Mouse (Mus musculus) liver, adult 2 months (tissue): Measurements from ENCODE around the gene Dazap2. TPM values are rescaled to one million over a fixed set of nuclear protein-coding genes. Genes with fewer than 3 reads are reported as not detected.
A peak's percentile ranks its signal among the peaks of the same experiment; 100 is the strongest.

Source experiments
- DNase-seq: peaks from one replicate; pipeline ENCODE4 v3.0.0-alpha.2; 2011; ENCODE audit warnings: low read depth, low spot score; ENCODE audit errors: extremely low read depth
- H3K27ac ChIP-seq: fragments of 200-500 bp; replicated peaks from 2 replicates; pipeline ENCODE4 v1.5.1; 2012; ENCODE audit warnings: low read depth, mild to moderate bottlenecking, control low read depth, inconsistent platforms, low read length; ENCODE audit not compliant: insufficient read depth
- H3K27me3 ChIP-seq: fragments of 200-500 bp; 2 replicates; pipeline ENCODE4 v1.6.1; 2012; ENCODE audit warnings: mild to moderate bottlenecking, moderate library complexity, low read length, inconsistent platforms; ENCODE audit not compliant: control insufficient read depth, insufficient read depth
- H3K36me3 ChIP-seq: fragments of 200-500 bp; 2 replicates; pipeline ENCODE4 v1.6.1; 2012; ENCODE audit warnings: low read length, inconsistent platforms; ENCODE audit not compliant: control insufficient read depth, insufficient read depth
- H3K4me1 ChIP-seq: fragments of 200-500 bp; 2 replicates; pipeline ENCODE4 v1.6.1; 2011; ENCODE audit warnings: low read length; ENCODE audit not compliant: control insufficient read depth, insufficient read depth
- H3K4me3 ChIP-seq: fragments of 200-500 bp; 2 replicates; pipeline ENCODE4 v1.5.1; 2011; ENCODE audit warnings: low read depth, mild to moderate bottlenecking, control low read depth, low read length, moderate library complexity; ENCODE audit not compliant: insufficient read depth
- H3K79me2 ChIP-seq: fragments of 200-500 bp; 2 replicates; pipeline ENCODE4 v1.6.1; 2012; ENCODE audit warnings: inconsistent platforms, mild to moderate bottlenecking, low read length, moderate library complexity; ENCODE audit not compliant: control insufficient read depth, insufficient read depth
- H3K9ac ChIP-seq: fragments of 200-500 bp; 2 replicates; pipeline ENCODE4 v1.6.1; 2012; ENCODE audit warnings: low read depth, mild to moderate bottlenecking, control low read depth, inconsistent platforms, low read length
- CTCF ChIP-seq: fragments of 200-500 bp; IDR thresholded peaks from 2 replicates; pipeline ENCODE4 v1.5.1; 2011; ENCODE audit warnings: low read depth, low read length, control low read depth
- POLR2A ChIP-seq: fragments of 200-500 bp; IDR thresholded peaks from 2 replicates; pipeline ENCODE4 v1.6.1; 2011; ENCODE audit warnings: low read length, control low read depth; ENCODE audit not compliant: insufficient read depth; ENCODE audit errors: extremely low read depth
- WGBS: fragments of 180-500 bp; shearing (Covaris S2); methylation state at CpG from one replicate; pipeline ENCODE4 v1.1.7; 2018; 5-methylcytosine and 5-hydroxymethylcytosine counted together
- polyA plus RNA-seq: library from polyadenylated mRNA; depleted of rRNA; stranded (reverse); fragments of >200 nt; gene quantifications from 2 replicates; pipeline ENCODE4 v1.2.3, GENCODE M21; 2012; rRNA removed
- total RNA-seq: library from RNA; depleted of rRNA; stranded (reverse); fragments of >200 nt; gene quantifications from 2 replicates; pipeline ENCODE4 v1.2.3, GENCODE M21; 2014; rRNA removed

The Dazap2 gene
- 50.3 and 60.2 TPM in 2 replicates for total RNA-seq
- 395 and 460 TPM in 2 replicates for polyA plus RNA-seq

DNA sequence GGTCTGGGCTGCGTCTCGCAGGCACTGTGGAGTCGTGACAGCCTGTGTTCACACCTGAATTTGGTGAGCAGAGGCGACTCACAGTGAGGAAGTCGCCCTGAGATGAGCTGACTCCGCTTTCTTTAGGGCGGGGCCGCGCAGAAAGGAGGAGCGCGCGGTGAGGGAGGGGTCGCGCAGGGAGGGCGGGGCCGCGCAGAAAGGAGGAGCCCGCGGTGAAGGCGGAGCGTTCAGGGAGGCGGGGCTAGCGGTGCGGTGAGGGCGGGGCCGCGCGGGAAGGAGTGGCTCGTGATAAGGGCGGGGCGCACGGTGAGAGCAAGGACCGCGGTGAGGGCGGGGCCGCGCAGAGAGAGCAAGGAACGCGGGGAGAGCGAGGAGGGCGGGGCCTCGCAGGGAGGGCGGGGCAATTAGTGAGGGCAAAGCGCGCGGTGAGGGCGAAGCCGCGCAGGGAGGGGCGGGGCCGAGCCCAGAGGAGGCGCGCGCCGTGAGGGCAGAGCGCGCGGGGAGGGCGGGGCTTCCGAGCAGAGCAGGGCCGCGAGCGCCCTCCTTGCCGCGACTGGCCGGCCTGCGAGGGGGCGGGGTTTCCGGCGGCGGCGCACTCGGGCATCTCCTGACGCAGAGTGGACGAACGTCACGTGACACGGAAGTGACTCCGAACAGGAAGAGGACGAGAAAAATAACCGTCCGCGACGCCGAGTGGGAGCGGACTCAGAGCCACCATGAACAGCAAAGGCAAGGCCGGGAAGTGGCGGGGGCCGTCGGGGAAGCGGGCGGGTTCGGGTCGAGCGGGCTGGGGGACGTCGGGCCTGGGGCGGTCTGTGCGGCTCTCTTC lies at the start of gene Dazap2:
Gene Dazap2 (plus strand): TSS at position 354 of the 829 bp plus-strand sequence.
- under 1% methylated on average over 81 of the region's 99 CpGs for WGBS
- Histone ChIP-seq H3K27me3 (no peaks in the 10 kb centered on the region), H3K79me2 (peaks cover 9% of the 10 kb centered on the region), H3K36me3 (peaks cover 25% of the 10 kb centered on the region), H3K9ac (peak within 1 kb of the TSS; percentile 91), H3K4me1 (peaks cover 16% of the 10 kb centered on the region), H3K4me3 (peak within 1 kb of the TSS; percentile 76), H3K27ac (peak within 1 kb of the TSS; percentile 86)
- TF ChIP-seq POLR2A (peak; percentile 84; the same call in 1 of the 2 replicates), CTCF (no peak)
- DNase-seq, result peak; percentile 85

DNA sequence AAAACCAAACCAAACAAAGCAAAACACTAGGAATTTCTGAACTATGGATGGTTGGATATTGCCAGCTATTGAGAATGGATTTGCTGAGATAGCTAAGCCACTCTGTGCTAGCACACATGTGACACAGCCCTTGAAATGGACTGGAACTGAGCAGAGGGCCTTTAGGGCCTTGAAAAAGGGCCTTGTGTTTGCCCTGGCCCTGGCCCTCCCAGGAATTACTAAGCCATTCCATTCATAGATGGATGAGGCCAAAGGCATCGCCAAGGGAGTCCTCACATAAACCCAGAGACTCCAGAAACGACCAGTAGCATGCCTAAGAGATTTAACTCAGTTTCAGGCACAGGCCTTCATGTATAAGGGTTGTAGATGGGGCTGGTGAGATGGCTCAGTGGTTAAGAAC lies 48.6 kb upstream of the Dazap2 start:
- Histone ChIP-seq H3K36me3 (no peaks in the 10 kb centered on the region), H3K4me3 (no peak overlapping the region), H3K27me3 (no peaks in the 10 kb centered on the region), H3K79me2 (no peaks in the 10 kb centered on the region), H3K27ac (no peak overlapping the region), H3K9ac (no peak overlapping the region), H3K4me1 (no peaks in the 10 kb centered on the region)
- 74% methylated on average over 2 of the region's 2 CpGs for WGBS
- no peak for DNase-seq
- TF ChIP-seq CTCF (no peak), POLR2A (no peak)

DNA sequence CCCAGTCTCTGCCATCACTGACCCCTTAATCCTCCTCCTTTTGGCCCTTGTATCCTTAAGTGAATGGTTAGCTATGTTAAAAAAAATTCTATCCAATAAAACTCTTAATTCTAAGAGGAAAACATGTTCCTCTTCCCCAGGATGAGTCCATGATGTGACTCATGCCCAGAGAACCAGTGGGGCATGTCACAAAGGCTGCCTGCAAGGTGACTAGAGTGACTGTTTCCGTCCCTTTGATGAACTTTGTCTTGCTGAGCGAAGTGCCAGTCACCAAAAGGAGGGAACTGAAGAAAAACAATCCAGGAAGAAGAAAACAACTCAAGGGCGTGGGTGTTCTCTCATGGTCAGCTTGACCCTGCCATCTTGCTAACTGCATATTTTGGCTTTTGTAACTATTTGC lies 45.9 kb upstream of the Dazap2 start:
- H3K79me2 ChIP-seq, result no peaks in the 10 kb centered on the region
- no peak for DNase-seq
- no peak overlapping the region for H3K9ac ChIP-seq
- no peak overlapping the region for H3K4me3 ChIP-seq
- H3K27me3 ChIP-seq, result no peaks in the 10 kb centered on the region
- TF ChIP-seq POLR2A, result no peak
- TF ChIP-seq CTCF, result no peak
- WGBS, result 89% methylated on average over 3 of the region's 3 CpGs
- H3K27ac ChIP-seq, result no peak overlapping the region
- H3K36me3 ChIP-seq, result no peaks in the 10 kb centered on the region
- H3K4me1 ChIP-seq, result no peaks in the 10 kb centered on the region

DNA sequence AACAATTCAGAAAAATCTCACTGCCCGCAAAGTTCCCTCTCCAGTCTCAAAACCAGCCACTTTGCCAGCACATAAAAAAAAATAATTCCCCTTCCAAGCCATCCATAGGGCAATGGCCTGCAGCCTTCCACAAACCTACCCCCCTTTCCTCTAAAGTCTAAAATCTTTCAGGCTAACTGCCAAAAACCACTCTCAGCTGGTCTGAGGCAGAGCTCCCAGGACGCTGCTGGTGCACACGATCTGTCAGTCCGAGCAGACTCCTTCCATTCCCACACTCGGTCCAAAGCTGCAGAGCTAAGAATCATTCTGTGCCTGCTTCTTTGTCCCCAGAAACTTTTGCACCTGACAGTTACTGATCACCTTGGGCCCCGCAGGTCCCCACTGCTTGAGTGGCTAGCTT lies 41.2 kb upstream of the Dazap2 start:
- Histone ChIP-seq H3K79me2 (no peaks in the 10 kb centered on the region), H3K36me3 (no peaks in the 10 kb centered on the region), H3K4me1 (no peaks in the 10 kb centered on the region), H3K27me3 (no peaks in the 10 kb centered on the region), H3K9ac (no peak overlapping the region), H3K4me3 (no peak overlapping the region), H3K27ac (peak overlapping the region; percentile 11; the same call in 1 of the 2 replicates)
- TF ChIP-seq POLR2A, result no peak
- TF ChIP-seq CTCF, result no peak
- 60% methylated on average over 6 of the region's 6 CpGs for WGBS
- peak; percentile 14 for DNase-seq

DNA sequence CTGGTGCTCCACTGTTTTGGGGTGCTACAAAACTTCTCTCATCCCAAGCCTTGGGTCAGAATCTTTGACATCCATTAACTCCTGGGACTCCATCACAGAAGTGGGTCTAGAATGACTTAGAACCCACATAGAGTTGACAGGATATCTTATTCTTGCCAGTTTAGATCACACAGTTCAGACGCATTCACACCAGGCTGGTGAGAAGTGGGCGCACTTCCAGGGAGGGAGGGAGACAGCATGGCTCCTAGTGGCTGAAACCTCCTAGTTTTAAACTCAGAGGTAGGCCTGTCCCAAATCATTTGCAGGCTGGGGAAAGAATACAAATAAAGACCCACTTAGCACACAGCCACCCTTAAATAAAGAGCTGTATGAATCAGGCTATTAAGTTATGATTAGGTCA lies 40.8 kb upstream of the Dazap2 start:
- DNase-seq, result no peak
- TF ChIP-seq CTCF (no peak), POLR2A (no peak)
- 73% methylated on average over 2 of the region's 2 CpGs for WGBS
- Histone ChIP-seq H3K9ac (no peak overlapping the region), H3K4me1 (no peaks in the 10 kb centered on the region), H3K36me3 (no peaks in the 10 kb centered on the region), H3K27me3 (no peaks in the 10 kb centered on the region), H3K79me2 (no peaks in the 10 kb centered on the region), H3K4me3 (no peak overlapping the region), H3K27ac (peak overlapping the region; percentile 24; the same call in 1 of the 2 replicates)

DNA sequence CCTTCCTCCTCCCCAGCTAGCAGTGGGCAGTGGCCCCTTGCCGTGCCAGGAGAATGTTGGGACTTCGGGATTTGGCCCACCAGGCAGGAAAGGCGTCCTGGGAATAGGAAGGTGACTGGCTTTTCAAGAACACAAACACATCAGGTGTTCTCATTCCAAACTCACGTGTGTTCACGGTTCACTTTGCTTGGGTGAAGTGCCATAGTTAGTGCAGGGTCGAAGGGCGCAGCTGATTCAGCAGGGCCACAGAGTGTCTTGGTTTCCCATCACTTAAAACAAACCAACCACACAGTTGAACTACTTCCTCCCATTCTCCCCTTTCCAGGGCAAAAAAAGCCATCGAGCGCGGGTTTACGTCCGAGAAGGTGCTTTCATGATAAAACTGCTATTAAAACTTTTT lies 39.8 kb upstream of the Dazap2 start:
- WGBS, result 87% methylated on average over 12 of the region's 12 CpGs
- TF ChIP-seq POLR2A, result no peak
- TF ChIP-seq CTCF, result no peak
- no peak overlapping the region for H3K9ac ChIP-seq
- DNase-seq, result no peak
- no peaks in the 10 kb centered on the region for H3K36me3 ChIP-seq
- H3K79me2 ChIP-seq, result no peaks in the 10 kb centered on the region
- 0 out of 2 replicates have a peak overlapping the region, but pooled peaks have one; percentile 2 for H3K27ac ChIP-seq
- H3K4me3 ChIP-seq, result no peak overlapping the region
- H3K4me1 ChIP-seq, result no peaks in the 10 kb centered on the region
- no peaks in the 10 kb centered on the region for H3K27me3 ChIP-seq
